28 mouse cellular contexts compared by ENCODE assay signal in genomic region chr8:117747428-117747827, GRCm38 (mm10). TPM values are rescaled to one million over a fixed set of nuclear protein-coding genes. Genes with fewer than 3 reads are reported as not detected.
DNase-seq lines count a peak whose midpoint lies in the region; ATAC-seq and TF ChIP-seq lines count a peak whose summit lies in the region.
"Had no signal": no experiment of that assay in that cellular context is flagged by ENCODE, and none has a peak within 500 bp of the region (broad histone marks: within the 10 kb centered on the region; RNA-seq: fewer than 3 reads in every experiment).

No protein-coding gene starts in this region.

- TF ChIP-seq CTCF in ES-Bruce4 (IDR thresholded peaks at IDR 0.05; ENCODE audit: low read depth, low read length), result no peak
- TF ChIP-seq CTCF in liver, postnatal 0 days (IDR thresholded peaks at IDR 0.05; ENCODE audit: low read depth), result peak; percentile 31

- no peak for ATAC-seq in kidney, embryonic 16.5 days (ENCODE audit: low FRiP score, low TSS enrichment)
- no peak for ATAC-seq in liver, postnatal 0 days
- ATAC-seq in monocyte, adult 5-6 weeks (replicated peaks; ENCODE audit: insufficient number of reproducible peaks, low FRiP score, low TSS enrichment, poor library complexity, severe bottlenecking), result no peak
- ATAC-seq: forebrain, embryonic 14.5 days; hindbrain, embryonic 16.5 days; intestine, embryonic 15.5 days had no signal

- H3K4me2 ChIP-seq in kidney, embryonic 16.5 days (replicated peaks; ENCODE audit: low read depth, low read length), result no peak overlapping the region
- H3K4me2 ChIP-seq in liver, postnatal 0 days (ENCODE audit: low read depth, low read length), result 0 out of 2 replicates have a peak overlapping the region, but pooled peaks have one; percentile 2
- H3K4me2 ChIP-seq: heart, embryonic 11.5 days; intestine, embryonic 15.5 days; stomach, embryonic 15.5 days had no signal

- 0 out of 2 replicates have a peak, but pooled peaks cover 2% of the 10 kb centered on the region for H3K4me1 ChIP-seq in kidney, embryonic 16.5 days (ENCODE audit: insufficient read depth, low read length)
- peaks cover 2% of the 10 kb centered on the region for H3K4me1 ChIP-seq in ES-Bruce4 (ENCODE audit: control insufficient read depth, insufficient read depth, low read length)
- H3K4me1 ChIP-seq in liver, postnatal 0 days (ENCODE audit: insufficient read depth), result peaks cover 18% of the 10 kb centered on the region
- H3K4me1 ChIP-seq: intestine, embryonic 15.5 days; stomach, embryonic 15.5 days had no signal

- no peak overlapping the region for H3K9ac ChIP-seq in kidney, embryonic 16.5 days (replicated peaks; ENCODE audit: low read length)
- no peak overlapping the region for H3K9ac ChIP-seq in ES-Bruce4 (ENCODE audit: low read depth, poor library complexity, severe bottlenecking)
- H3K9ac ChIP-seq in liver, postnatal 0 days (replicated peaks), result no peak overlapping the region
- H3K9ac ChIP-seq: intestine, embryonic 15.5 days; liver, embryonic 14.5 days; stomach, embryonic 15.5 days had no signal

- no peak for TF ChIP-seq POLR2A in ES-Bruce4 (IDR thresholded peaks at IDR 0.05; ENCODE audit: insufficient read depth, low read length)

- no peak overlapping the region for H3K4me3 ChIP-seq in kidney, embryonic 16.5 days (ENCODE audit: low read length)
- no peak overlapping the region for H3K4me3 ChIP-seq in ES-Bruce4 (ENCODE audit: low read depth, low read length)
- no peak overlapping the region for H3K4me3 ChIP-seq in liver, postnatal 0 days (ENCODE audit: low read depth, low read length)
- H3K4me3 ChIP-seq: gastrocnemius, adult 2 months; intestine, embryonic 15.5 days; limb, embryonic 10.5 days; stomach, embryonic 15.5 days had no signal

- DNase-seq in kidney, postnatal 14 days, result no peak
- DNase-seq in ES-CJ7 (ENCODE audit: low read depth, low spot score), result peak; percentile 97
- no peak for DNase-seq in liver, postnatal 0 days
- no peak for DNase-seq in adipocyte (ENCODE audit: low spot score)
- DNase-seq: adrenal gland, postnatal 14 days; cerebellum, adult 2 months; cerebellum, postnatal 25 days; gastrocnemius, adult 2 months; lung, postnatal 4 days; thymus, adult 18-20 months; thymus, postnatal 36 days had no signal

- H3K9me3 ChIP-seq in kidney, embryonic 16.5 days (ENCODE audit: low read length), result no peaks in the 10 kb centered on the region
- no peaks in the 10 kb centered on the region for H3K9me3 ChIP-seq in ES-Bruce4 (replicated peaks; ENCODE audit: control insufficient read depth, insufficient read depth, low read length, poor library complexity, severe bottlenecking)
- no peaks in the 10 kb centered on the region for H3K9me3 ChIP-seq in liver, postnatal 0 days (ENCODE audit: low read length)
- H3K9me3 ChIP-seq: intestine, embryonic 15.5 days; limb, embryonic 10.5 days; stomach, embryonic 15.5 days had no signal

- TF ChIP-seq EP300 in ES-Bruce4 (IDR thresholded peaks at IDR 0.05; ENCODE audit: insufficient read depth, low read depth, low read length), result peak; percentile 72; the same call in 1 of the 2 replicates
- no peak for TF ChIP-seq EP300 in liver, postnatal 0 days (IDR thresholded peaks at IDR 0.05; ENCODE audit: low read depth)

- 46% methylated on average over 2 of the region's 2 CpGs for WGBS in kidney, embryonic 16.5 days
- 36% methylated on average over 2 of the region's 2 CpGs for WGBS in liver, postnatal 0 days (ENCODE audit: insufficient replicate concordance)

- no peaks in the 10 kb centered on the region for H3K36me3 ChIP-seq in kidney, embryonic 16.5 days (ENCODE audit: insufficient read depth, low read length)
- H3K36me3 ChIP-seq in ES-Bruce4 (ENCODE audit: control insufficient read depth, insufficient read depth, low read length, poor library complexity, severe bottlenecking), result no peaks in the 10 kb centered on the region
- no peaks in the 10 kb centered on the region for H3K36me3 ChIP-seq in liver, postnatal 0 days (replicated peaks; ENCODE audit: insufficient read depth, low read length)
- H3K36me3 ChIP-seq: intestine, embryonic 15.5 days; limb, embryonic 10.5 days; stomach, embryonic 15.5 days had no signal

- H3K27ac ChIP-seq in kidney, embryonic 16.5 days (ENCODE audit: low read length), result peak overlapping the region; percentile 17; the same call in 1 of the 2 replicates
- H3K27ac ChIP-seq in ES-Bruce4 (ENCODE audit: insufficient read depth, low read length), result no peak overlapping the region
- H3K27ac ChIP-seq in liver, postnatal 0 days (ENCODE audit: low read depth), result 0 out of 2 replicates have a peak overlapping the region, but pooled peaks have one; percentile 24
- H3K27ac ChIP-seq: gastrocnemius, adult 2 months; intestine, embryonic 15.5 days; limb, embryonic 10.5 days; liver, embryonic 14.5 days; stomach, embryonic 15.5 days had no signal

- H3K27me3 ChIP-seq in kidney, embryonic 16.5 days (ENCODE audit: insufficient read depth, low read length), result no peaks in the 10 kb centered on the region
- H3K27me3 ChIP-seq in ES-Bruce4 (ENCODE audit: control insufficient read depth, insufficient read depth, low read length, poor library complexity, severe bottlenecking), result no peaks in the 10 kb centered on the region
- no peaks in the 10 kb centered on the region for H3K27me3 ChIP-seq in liver, postnatal 0 days (ENCODE audit: insufficient read depth, low read length)
- H3K27me3 ChIP-seq: intestine, embryonic 15.5 days; stomach, embryonic 15.5 days had no signal

RNA-seq across cellular contexts. Expression of gene Hsd17b2, which starts 45.7 kb away (rescaled TPM):
- polyA plus RNA-seq in kidney, embryonic 16.5 days (2015; fragmentation: Nextera tagmentation; extraction: Ambion mirVana), result 4.4 and 5.0 TPM in 2 replicates
- 0.61 TPM in 1 of 2 replicates, not detected in the other for polyA plus RNA-seq in ES-Bruce4 (2011; ENCODE audit: insufficient read depth, insufficient read length, low read depth, missing spikeins)
- 189 and 204 TPM in 2 replicates for polyA plus RNA-seq in liver, postnatal 0 days (2015; fragmentation: Nextera tagmentation; extraction: Ambion mirVana)
- total RNA-seq in monocyte, adult 5-6 weeks (2017), result 0.39 to 4.9 TPM (median 1.7 TPM) in 3 replicates
- total RNA-seq: gastrocnemius, adult 2 months; hematopoietic stem cell, adult 5-6 weeks; layer of hippocampus, postnatal 10 days; megakaryocyte-erythroid progenitor cell, adult 5-6 weeks; midbrain, postnatal 0 days had no signal
- polyA plus RNA-seq: C2C12; forebrain, embryonic 14.5 days; heart, postnatal 0 days; limb, embryonic 10.5 days; lung, embryonic 16.5 days had no signal

RNA-seq across cellular contexts. Expression of gene Mphosph6, which starts 54.3 kb away (rescaled TPM):
- polyA plus RNA-seq in kidney, embryonic 16.5 days (2015; fragmentation: Nextera tagmentation; extraction: Ambion mirVana), result 65.7 and 67.6 TPM in 2 replicates
- 88.0 and 98.3 TPM in 2 replicates for polyA plus RNA-seq in ES-Bruce4 (2011; ENCODE audit: insufficient read depth, insufficient read length, low read depth, missing spikeins)
- polyA plus RNA-seq in liver, postnatal 0 days (2015; fragmentation: Nextera tagmentation; extraction: Ambion mirVana), result 17.2 and 18.7 TPM in 2 replicates
- 25.1 to 33.7 TPM (median 25.4 TPM) in 3 replicates for total RNA-seq in monocyte, adult 5-6 weeks (2017)

Comparison
In these comparisons a context has a peak if more than half of its experiments do, and no peak if none do; other contexts are left out.
1. RNA of gene Hsd17b2, which starts 45.7 kb away (polyA plus RNA-seq): 189 to 204 TPM in liver, postnatal 0 days; 4.4 to 5.0 TPM in kidney, embryonic 16.5 days and 0.61 TPM in ES-Bruce4; every median in the first group is over 10 times any median in the second.